8 mouse cellular contexts compared by ENCODE assay signal in genomic region chr17:24489265-24490030, GRCm38 (mm10). TPM values are rescaled to one million over a fixed set of nuclear protein-coding genes. Genes with fewer than 3 reads are reported as not detected.
DNase-seq lines count a peak whose midpoint lies in the region; ATAC-seq and TF ChIP-seq lines count a peak whose summit lies in the region.

No protein-coding gene starts in this region.

- no peaks in the 10 kb centered on the region for H3K36me3 ChIP-seq in kidney, adult 2 months (ENCODE audit: control insufficient read depth, insufficient read depth, low read length)
- H3K36me3 ChIP-seq in forebrain, embryonic 15.5 days: no peaks in the 10 kb centered on the region
- no peaks in the 10 kb centered on the region for H3K36me3 ChIP-seq in midbrain, embryonic 10.5 days

- no peaks in the 10 kb centered on the region; the same call in 1 of the 2 replicates for H3K27me3 ChIP-seq in kidney, adult 2 months (replicated peaks; ENCODE audit: control insufficient read depth, insufficient read depth, low read length)
- H3K27me3 ChIP-seq in forebrain, embryonic 15.5 days: no peaks in the 10 kb centered on the region
- H3K27me3 ChIP-seq in midbrain, embryonic 10.5 days (ENCODE audit: low read depth, poor library complexity, severe bottlenecking): peaks cover 41% of the 10 kb centered on the region

- H3K9ac ChIP-seq in forebrain, embryonic 15.5 days (replicated peaks): peak overlapping the region; percentile 93

- H3K4me2 ChIP-seq in forebrain, embryonic 15.5 days (replicated peaks): peak overlapping the region; percentile 69

- no peaks in the 10 kb centered on the region for H3K4me1 ChIP-seq in kidney, adult 2 months (ENCODE audit: control insufficient read depth, insufficient read depth, low read length)
- peaks cover 37% of the 10 kb centered on the region for H3K4me1 ChIP-seq in forebrain, embryonic 15.5 days
- peaks cover 44% of the 10 kb centered on the region for H3K4me1 ChIP-seq in midbrain, embryonic 10.5 days

- WGBS in kidney, adult 2 months: 39% methylated on average over 19 of the region's 19 CpGs
- WGBS in forebrain, embryonic 15.5 days: 17% methylated on average over 19 of the region's 19 CpGs
- WGBS in midbrain, embryonic 10.5 days: 21% methylated on average over 19 of the region's 19 CpGs

- peak; percentile 29 for ATAC-seq in forebrain, embryonic 15.5 days (replicated peaks)

- H3K4me3 ChIP-seq in kidney, adult 2 months (ENCODE audit: insufficient read depth, low read depth, low read length): peak overlapping the region; percentile 53; the same call in 1 of the 2 replicates
- peak overlapping the region; percentile 79 for H3K4me3 ChIP-seq in forebrain, embryonic 15.5 days
- H3K4me3 ChIP-seq in midbrain, embryonic 10.5 days: peak overlapping the region; percentile 88

- DNase-seq in kidney, adult 2 months: no peak
- DNase-seq in kidney, postnatal 4 days: no peak
- DNase-seq in brain, embryonic 14.5 days (ENCODE audit: low read depth): no peak
- DNase-seq in midbrain, embryonic 10.5 days (ENCODE audit: low spot score): no peak
- no peak for DNase-seq in right cerebral cortex, adult 2 months (ENCODE audit: low spot score in 2 of 2)
- DNase-seq in gastrocnemius, postnatal 4 days (ENCODE audit: low spot score in 2 of 2): no peak
- no peak for DNase-seq in frontal cortex, postnatal 36 days (ENCODE audit: low spot score in 2 of 2)

- no peak overlapping the region for H3K27ac ChIP-seq in kidney, adult 2 months (ENCODE audit: insufficient read depth, low read depth, low read length)
- H3K27ac ChIP-seq in forebrain, embryonic 15.5 days (replicated peaks): peak overlapping the region; percentile 91
- peak overlapping the region; percentile 91 for H3K27ac ChIP-seq in midbrain, embryonic 10.5 days (replicated peaks)

- TF ChIP-seq CTCF in kidney, adult 2 months (conservative IDR thresholded peaks at IDR 0.05; ENCODE audit: insufficient read depth, insufficient read length, low read depth, low read length): no peak
- TF ChIP-seq CTCF in brain, embryonic 14.5 days (IDR thresholded peaks at IDR 0.05; ENCODE audit: borderline replicate concordance, extremely low read depth, insufficient read depth, insufficient read length): no peak

- H3K9me3 ChIP-seq in forebrain, embryonic 15.5 days: no peaks in the 10 kb centered on the region
- no peaks in the 10 kb centered on the region for H3K9me3 ChIP-seq in midbrain, embryonic 10.5 days (replicated peaks)

- TF ChIP-seq POLR2A in kidney, adult 2 months (IDR thresholded peaks at IDR 0.05; ENCODE audit: low read depth, low read length): no peak
- 0 out of 2 replicates have a peak, but pooled peaks have one; percentile 5 for TF ChIP-seq POLR2A in brain, embryonic 14.5 days (IDR thresholded peaks at IDR 0.05; ENCODE audit: borderline replicate concordance, extremely low read depth, insufficient read depth, insufficient read length, poor library complexity, severe bottlenecking)

RNA-seq across cellular contexts. Expression of gene Caskin1, which starts 1.0 kb away (rescaled TPM):
- 0.52 and 0.80 TPM in 2 replicates for polyA plus RNA-seq in kidney, adult 2 months (2012; rRNA removed)
- 91.5 and 142 TPM in 2 replicates for polyA plus RNA-seq in brain, embryonic 14.5 days (2012; rRNA removed)
- 25.6 and 26.4 TPM in 2 replicates for polyA plus RNA-seq in forebrain, embryonic 15.5 days (2015; fragmentation: Nextera tagmentation; extraction: Ambion mirVana)
- polyA plus RNA-seq in midbrain, embryonic 10.5 days (2016; fragmentation: Nextera tagmentation; extraction: Ambion mirVana): 6.7 and 8.5 TPM in 2 replicates
- total RNA-seq in gastrocnemius, postnatal 4 days (2021): 1 to 10 TPM; 1.6 TPM

RNA-seq across cellular contexts. Expression of gene Mlst8, which starts 10.6 kb away (rescaled TPM):
- 26.1 and 32.1 TPM in 2 replicates for polyA plus RNA-seq in kidney, adult 2 months (2012; rRNA removed)
- 47.1 and 53.7 TPM in 2 replicates for polyA plus RNA-seq in brain, embryonic 14.5 days (2012; rRNA removed)
- 35.2 and 36.4 TPM in 2 replicates for polyA plus RNA-seq in forebrain, embryonic 15.5 days (2015; fragmentation: Nextera tagmentation; extraction: Ambion mirVana)
- 40.2 and 40.9 TPM in 2 replicates for polyA plus RNA-seq in midbrain, embryonic 10.5 days (2016; fragmentation: Nextera tagmentation; extraction: Ambion mirVana)
- total RNA-seq in gastrocnemius, postnatal 4 days (2021): 10 to 100 TPM; 12.4 to 16.8 TPM

RNA-seq across cellular contexts. Expression of gene Bricd5, which starts 15.8 kb away (rescaled TPM):
- 0.56 and 0.96 TPM in 2 replicates for polyA plus RNA-seq in kidney, adult 2 months (2012; rRNA removed)
- 0.48 and 0.77 TPM in 2 replicates for polyA plus RNA-seq in brain, embryonic 14.5 days (2012; rRNA removed)
- 0.40 TPM in 1 of 2 replicates, not detected in the other for polyA plus RNA-seq in forebrain, embryonic 15.5 days (2015; fragmentation: Nextera tagmentation; extraction: Ambion mirVana)
- 0.21 and 0.22 TPM in 2 replicates for polyA plus RNA-seq in midbrain, embryonic 10.5 days (2016; fragmentation: Nextera tagmentation; extraction: Ambion mirVana)
- total RNA-seq in gastrocnemius, postnatal 4 days (2021): 1 to 10 TPM in 1 of 2 experiments, under 1 TPM in 1; 0.91 to 1.5 TPM

RNA-seq across cellular contexts. Expression of gene Pgp, which starts 19.3 kb away (rescaled TPM):
- polyA plus RNA-seq in kidney, adult 2 months (2012; rRNA removed): 38.7 and 46.5 TPM in 2 replicates
- polyA plus RNA-seq in brain, embryonic 14.5 days (2012; rRNA removed): 49.6 and 52.2 TPM in 2 replicates
- polyA plus RNA-seq in forebrain, embryonic 15.5 days (2015; fragmentation: Nextera tagmentation; extraction: Ambion mirVana): 51.0 and 54.0 TPM in 2 replicates
- polyA plus RNA-seq in midbrain, embryonic 10.5 days (2016; fragmentation: Nextera tagmentation; extraction: Ambion mirVana): 76.4 and 83.5 TPM in 2 replicates
- 10 to 100 TPM; 34.6 to 37.4 TPM for total RNA-seq in gastrocnemius, postnatal 4 days (2021)

RNA-seq across cellular contexts. Expression of gene E4f1, which starts 19.3 kb away (rescaled TPM):
- 63.7 and 72.8 TPM in 2 replicates for polyA plus RNA-seq in kidney, adult 2 months (2012; rRNA removed)
- 89.5 and 99.5 TPM in 2 replicates for polyA plus RNA-seq in brain, embryonic 14.5 days (2012; rRNA removed)
- 44.0 and 44.9 TPM in 2 replicates for polyA plus RNA-seq in forebrain, embryonic 15.5 days (2015; fragmentation: Nextera tagmentation; extraction: Ambion mirVana)
- 36.2 and 42.9 TPM in 2 replicates for polyA plus RNA-seq in midbrain, embryonic 10.5 days (2016; fragmentation: Nextera tagmentation; extraction: Ambion mirVana)
- 10 to 100 TPM; 18.0 to 20.7 TPM for total RNA-seq in gastrocnemius, postnatal 4 days (2021)
